ENCODE assay signal across 8 mouse cellular contexts in genomic region chr3:85573216-85573863, GRCm38 (mm10). TPM values are rescaled to one million over a fixed set of nuclear protein-coding genes. Genes with fewer than 3 reads are reported as not detected.
DNase-seq lines count a peak whose midpoint lies in the region; ATAC-seq and TF ChIP-seq lines count a peak whose summit lies in the region.

No protein-coding gene starts in this region.

- peak overlapping the region; percentile 26 for H3K4me3 ChIP-seq in liver, adult 2 months (ENCODE audit: insufficient read depth, low read depth, low read length)
- peak overlapping the region; percentile 77 for H3K4me3 ChIP-seq in embryonic facial prominence, embryonic 14.5 days (ENCODE audit: low read depth, low read length)
- peak overlapping the region; percentile 84 for H3K4me3 ChIP-seq in limb, embryonic 10.5 days
- peak overlapping the region; percentile 80 for H3K4me3 ChIP-seq in neural tube, embryonic 13.5 days

- H3K27me3 ChIP-seq in liver, adult 2 months (ENCODE audit: control insufficient read depth, insufficient read depth, low read length): no peaks in the 10 kb centered on the region
- H3K27me3 ChIP-seq in embryonic facial prominence, embryonic 14.5 days (replicated peaks; ENCODE audit: control insufficient read depth, insufficient read depth, low read length): no peaks in the 10 kb centered on the region
- no peaks in the 10 kb centered on the region for H3K27me3 ChIP-seq in limb, embryonic 10.5 days (ENCODE audit: low read depth, poor library complexity, severe bottlenecking)
- no peaks in the 10 kb centered on the region for H3K27me3 ChIP-seq in neural tube, embryonic 13.5 days

- H3K36me3 ChIP-seq in liver, adult 2 months (ENCODE audit: control insufficient read depth, insufficient read depth, low read length): peaks cover 5% of the 10 kb centered on the region; the same call in 1 of the 2 replicates
- H3K36me3 ChIP-seq in embryonic facial prominence, embryonic 14.5 days (ENCODE audit: control insufficient read depth, insufficient read depth, low read length): no peaks in the 10 kb centered on the region
- no peaks in the 10 kb centered on the region for H3K36me3 ChIP-seq in limb, embryonic 10.5 days
- H3K36me3 ChIP-seq in neural tube, embryonic 13.5 days: no peaks in the 10 kb centered on the region

- TF ChIP-seq POLR2A in liver, adult 2 months (IDR thresholded peaks at IDR 0.05; ENCODE audit: extremely low read depth, insufficient read depth, low read length): no peak

- no peaks in the 10 kb centered on the region; the same call in 1 of the 2 replicates for H3K79me2 ChIP-seq in liver, adult 2 months (ENCODE audit: control insufficient read depth, insufficient read depth, low read length)

- no peaks in the 10 kb centered on the region for H3K9me3 ChIP-seq in embryonic facial prominence, embryonic 14.5 days (ENCODE audit: control insufficient read depth, low read length)
- no peaks in the 10 kb centered on the region for H3K9me3 ChIP-seq in limb, embryonic 10.5 days (replicated peaks)
- no peaks in the 10 kb centered on the region for H3K9me3 ChIP-seq in neural tube, embryonic 13.5 days

- 0 out of 2 replicates have a peak, but pooled peaks cover 1% of the 10 kb centered on the region for H3K4me1 ChIP-seq in liver, adult 2 months (ENCODE audit: control insufficient read depth, insufficient read depth, low read length)
- H3K4me1 ChIP-seq in embryonic facial prominence, embryonic 14.5 days (ENCODE audit: control insufficient read depth, insufficient read depth, low read length): peaks cover 3% of the 10 kb centered on the region; the same call in 1 of the 2 replicates
- 0 out of 2 replicates have a peak, but pooled peaks cover 9% of the 10 kb centered on the region for H3K4me1 ChIP-seq in limb, embryonic 10.5 days
- 0 out of 2 replicates have a peak, but pooled peaks cover 4% of the 10 kb centered on the region for H3K4me1 ChIP-seq in neural tube, embryonic 13.5 days (replicated peaks)

- H3K4me2 ChIP-seq in embryonic facial prominence, embryonic 14.5 days (ENCODE audit: low read depth, low read length): peak overlapping the region; percentile 87
- peak overlapping the region; percentile 54 for H3K4me2 ChIP-seq in neural tube, embryonic 13.5 days

- no peak for ATAC-seq in embryonic facial prominence, embryonic 14.5 days (ENCODE audit: low read depth)
- ATAC-seq in neural tube, embryonic 13.5 days (ENCODE audit: low read depth): no peak; the same call in 1 of the 2 replicates

- no peak for DNase-seq in liver, adult 2 months (ENCODE audit: extremely low read depth, low read depth, low spot score)
- DNase-seq in liver: no peak
- DNase-seq in embryonic facial prominence, embryonic 14.5 days (ENCODE audit: low spot score): no peak
- no peak for DNase-seq in limb, embryonic 10.5 days (ENCODE audit: low spot score)
- no peak for DNase-seq in thymus, adult 18-20 months
- no peak for DNase-seq in layer of hippocampus, adult 11-12 months (ENCODE audit: low spot score)
- DNase-seq in testis, postnatal 14 days (ENCODE audit: low spot score): no peak

- H3K27ac ChIP-seq in liver, adult 2 months (replicated peaks; ENCODE audit: insufficient read depth, low read depth, low read length): no peak overlapping the region
- no peak overlapping the region for H3K27ac ChIP-seq in embryonic facial prominence, embryonic 14.5 days (replicated peaks; ENCODE audit: low read depth, low read length)
- peak overlapping the region; percentile 93; the same call in 1 of the 2 replicates for H3K27ac ChIP-seq in limb, embryonic 10.5 days
- H3K27ac ChIP-seq in neural tube, embryonic 13.5 days (replicated peaks): 0 out of 2 replicates have a peak overlapping the region, but pooled peaks have one; percentile 29

- 20% methylated on average over 6 of the region's 6 CpGs for WGBS in liver, adult 2 months
- WGBS in embryonic facial prominence, embryonic 14.5 days: 26% methylated on average over 6 of the region's 6 CpGs
- 24% methylated on average over 6 of the region's 6 CpGs for WGBS in limb, embryonic 10.5 days
- WGBS in neural tube, embryonic 13.5 days: 24% methylated on average over 6 of the region's 6 CpGs

- peak overlapping the region; percentile 19; the same call in 1 of the 2 replicates for H3K9ac ChIP-seq in liver, adult 2 months (ENCODE audit: low read depth, low read length)
- peak overlapping the region; percentile 58; the same call in 1 of the 2 replicates for H3K9ac ChIP-seq in embryonic facial prominence, embryonic 14.5 days (ENCODE audit: low read depth, low read length)
- peak overlapping the region; percentile 48; the same call in 1 of the 2 replicates for H3K9ac ChIP-seq in neural tube, embryonic 13.5 days

- TF ChIP-seq CTCF in liver, adult 2 months (IDR thresholded peaks at IDR 0.05; ENCODE audit: low read depth, low read length): no peak

RNA-seq across cellular contexts. Expression of gene Gatb, which starts 0.6 kb away (rescaled TPM):
- total RNA-seq in liver, adult 2 months (2014; rRNA removed): 33.2 and 39.5 TPM in 2 replicates
- polyA plus RNA-seq in liver, adult 2 months (2012; rRNA removed): 15.3 and 17.1 TPM in 2 replicates
- 18.4 and 20.6 TPM in 2 replicates for polyA plus RNA-seq in embryonic facial prominence, embryonic 14.5 days (2014; fragmentation: Nextera tagmentation; extraction: Ambion mirVana)
- 26.5 and 29.5 TPM in 2 replicates for polyA plus RNA-seq in limb, embryonic 10.5 days (2016; fragmentation: Nextera tagmentation; extraction: Ambion mirVana)
- 18.4 and 19.9 TPM in 2 replicates for polyA plus RNA-seq in neural tube, embryonic 13.5 days (2015; fragmentation: Nextera tagmentation; extraction: Ambion mirVana)

Comparison
In these comparisons a context has a peak if more than half of its experiments do, and no peak if none do; other contexts are left out.
1. H3K27ac ChIP-seq: peak in limb, embryonic 10.5 days (single experiment) and neural tube, embryonic 13.5 days (single experiment); none in liver, adult 2 months (single experiment) and embryonic facial prominence, embryonic 14.5 days (single experiment).
2. H3K4me3 ChIP-seq: peak in every context shown above with its lines; median percentile 84 in limb, embryonic 10.5 days; 80 in neural tube, embryonic 13.5 days; 77 in embryonic facial prominence, embryonic 14.5 days; 26 in liver, adult 2 months.
3. Peak in every context shown above with its lines, with median percentiles within 50 percentile points of each other: H3K9ac ChIP-seq.